Mouse (Mus musculus) bone marrow macrophage, adult 2 months (primary cell): ENCODE data around the gene Ogfod1. TPM values are rescaled to one million over a fixed set of nuclear protein-coding genes. Genes with fewer than 3 reads are reported as not detected.
A peak's percentile ranks its signal among the peaks of the same experiment; 100 is the strongest.

Experiments
- H3K27ac ChIP-seq: 2 replicates; pipeline ENCODE4 v1.5.1; 2012; ENCODE audit warnings: low read depth, low read length; ENCODE audit not compliant: insufficient read depth
- H3K4me1 ChIP-seq: 2 replicates; pipeline ENCODE4 v1.6.1; 2012; ENCODE audit warnings: low read length; ENCODE audit not compliant: control insufficient read depth, insufficient read depth
- H3K4me3 ChIP-seq: 2 replicates; pipeline ENCODE4 v1.5.1; 2012; ENCODE audit warnings: mild to moderate bottlenecking, low read length, moderate library complexity; ENCODE audit not compliant: insufficient read depth
- CTCF ChIP-seq: IDR thresholded peaks from 2 replicates; pipeline ENCODE4 v1.5.1; 2012; ENCODE audit warnings: low read depth, mild to moderate bottlenecking, low read length, moderate library complexity
- POLR2A ChIP-seq: IDR thresholded peaks from 2 replicates; pipeline ENCODE4 v1.6.1; 2012; ENCODE audit warnings: mild to moderate bottlenecking, low read depth, low read length, borderline replicate concordance
- polyA plus RNA-seq: library from polyadenylated mRNA; stranded (reverse); fragments of >200 nt; gene quantifications from 2 replicates; pipeline ENCODE4 v1.2.4, GENCODE M21; 2012; ENCODE audit not compliant: missing spikeins, insufficient read depth, insufficient read length

The Ogfod1 gene
- polyA plus RNA-seq, 1 experiment = 14.9 TPM

GRCm38 (mm10) chr8:94068793-94069192 is 31.8 kb downstream of the Ogfod1 start:
- H3K27ac ChIP-seq = no peak overlapping the region
- no peaks in the 10 kb centered on the region for H3K4me1 ChIP-seq
- H3K4me3 ChIP-seq = no peak overlapping the region
- TF ChIP-seq CTCF (no peak), POLR2A (no peak)

DNA sequence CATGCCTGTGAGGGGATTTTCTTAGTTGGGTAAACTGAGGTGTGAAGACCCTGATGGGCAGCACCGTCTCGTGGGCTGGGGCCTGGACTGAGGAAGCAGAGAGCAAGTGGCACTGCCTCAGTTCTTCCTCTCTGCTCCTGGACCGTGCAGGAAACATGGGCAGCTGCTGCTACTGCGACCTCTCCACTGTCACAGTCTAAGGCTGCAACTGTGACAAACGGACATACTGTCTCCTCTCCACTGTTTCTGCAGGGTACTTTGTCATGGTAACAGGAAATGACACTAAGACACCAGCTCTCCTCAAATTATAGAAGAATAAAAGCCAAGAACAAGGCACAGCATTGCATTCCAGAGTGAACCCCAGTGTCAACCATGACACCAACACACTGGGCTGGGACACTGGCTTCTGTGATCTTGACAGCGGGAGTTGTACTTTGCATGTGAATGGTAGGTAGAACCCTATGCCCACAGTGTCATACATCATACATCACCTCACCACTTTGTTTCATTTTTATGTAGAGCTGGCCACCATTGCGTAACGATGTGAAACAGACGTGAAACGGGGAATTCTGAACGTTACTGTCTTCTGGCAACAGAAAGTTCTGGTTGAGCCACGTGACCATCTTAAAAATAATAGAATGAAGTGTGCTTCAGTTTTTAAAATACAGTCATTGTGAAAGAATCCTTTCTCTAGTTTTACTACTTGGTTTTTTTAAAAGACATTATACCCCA is 39.6 kb downstream of the Ogfod1 start:
- Histone ChIP-seq H3K4me1 (peaks cover 10% of the 10 kb centered on the region), H3K4me3 (no peak overlapping the region), H3K27ac (no peak overlapping the region)
- TF ChIP-seq CTCF (no peak), POLR2A (no peak)

DNA sequence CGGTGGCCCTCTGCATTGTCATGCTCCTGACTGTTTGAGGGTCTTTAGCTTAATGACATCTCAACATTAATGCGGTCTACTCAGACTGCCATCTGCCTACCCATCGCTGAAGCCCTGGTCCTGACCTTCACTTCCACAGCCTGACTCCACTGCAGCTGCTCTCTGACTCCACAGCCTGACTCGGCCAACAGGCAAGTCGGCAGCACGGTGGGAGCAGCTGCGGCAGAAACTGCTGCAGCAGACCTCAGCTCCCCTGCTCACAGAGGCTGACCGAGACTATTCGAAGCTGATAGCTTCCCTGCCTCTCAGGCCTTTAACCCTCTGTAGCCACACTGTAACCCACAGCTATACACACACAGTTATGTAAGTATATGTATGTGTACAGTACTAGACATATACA is 51.0 kb downstream of the Ogfod1 start:
- Histone ChIP-seq H3K27ac (no peak overlapping the region), H3K4me3 (no peak overlapping the region), H3K4me1 (peaks cover 9% of the 10 kb centered on the region)
- TF ChIP-seq CTCF = no peak
- no peak for TF ChIP-seq POLR2A

- peaks cover 9% of the 10 kb centered on the region for H3K4me1 ChIP-seq
- no peak for TF ChIP-seq POLR2A
- no peak for TF ChIP-seq CTCF
- no peak overlapping the region for H3K4me3 ChIP-seq
- no peak overlapping the region for H3K27ac ChIP-seq
Observed at GRCm38 (mm10) chr8:94089715-94090114, 52.7 kb downstream of the Ogfod1 start.

GRCm38 (mm10) chr8:94092848-94093247 is 55.9 kb downstream of the Ogfod1 start:
- H3K4me1 ChIP-seq = peaks cover 21% of the 10 kb centered on the region
- no peak overlapping the region for H3K27ac ChIP-seq
- no peak overlapping the region for H3K4me3 ChIP-seq
- TF ChIP-seq POLR2A = no peak
- TF ChIP-seq CTCF = no peak

- no peak overlapping the region for H3K27ac ChIP-seq
- no peak overlapping the region for H3K4me3 ChIP-seq
- peaks cover 23% of the 10 kb centered on the region for H3K4me1 ChIP-seq
- TF ChIP-seq CTCF (no peak), POLR2A (no peak)
Observed at GRCm38 (mm10) chr8:94094281-94094680, 57.3 kb downstream of the Ogfod1 start.

DNA sequence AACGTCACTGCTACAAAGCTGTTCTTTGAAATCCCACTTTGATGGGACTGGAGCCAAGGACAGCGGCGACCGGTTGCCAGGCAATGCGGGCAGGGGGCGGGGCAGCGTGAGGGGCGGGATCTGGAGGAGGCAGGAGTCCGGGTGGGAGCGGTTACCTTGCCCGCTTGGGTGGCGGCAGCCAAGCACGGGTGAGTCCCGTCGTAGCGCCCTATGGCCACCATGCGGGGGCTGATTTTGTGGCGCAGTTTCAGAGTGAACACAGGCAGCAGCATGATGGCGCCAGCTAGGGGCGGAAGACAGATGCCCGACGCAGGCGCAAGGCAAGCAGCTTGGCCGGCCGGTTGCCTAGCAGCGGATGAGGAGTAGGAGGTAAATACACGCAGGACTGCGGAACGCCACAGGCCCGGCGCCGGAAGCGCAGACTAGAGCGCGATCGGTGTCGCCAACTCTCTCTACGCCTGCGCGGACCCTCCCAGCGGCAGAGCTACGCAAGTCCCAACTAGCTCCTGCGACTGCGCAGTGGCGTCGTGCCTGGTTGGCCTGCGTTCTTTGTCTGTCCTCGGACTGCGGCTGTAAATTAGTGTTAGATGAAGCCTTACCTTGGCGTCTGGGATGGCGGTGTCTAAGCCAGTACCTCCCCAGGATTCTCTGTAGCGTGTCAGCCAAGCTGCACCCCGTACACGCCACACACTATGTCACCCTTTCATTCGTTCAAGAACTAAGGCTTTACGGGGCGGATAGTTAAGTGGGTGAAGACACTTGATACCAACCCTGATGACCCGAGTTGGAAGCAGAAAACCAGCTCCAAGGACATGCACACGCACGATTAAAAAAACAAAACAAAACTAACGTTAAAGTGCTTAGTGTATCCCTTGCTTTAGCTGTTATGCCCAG is 61.3 kb downstream of the Ogfod1 start, which contains the start of gene Bbs2:
Gene Bbs2, minus strand, starts transcription at position 848 of the 894 bp plus-strand sequence.
- Histone ChIP-seq H3K4me1 (peaks cover 15% of the 10 kb centered on the region), H3K4me3 (peak within 1 kb of the TSS; percentile 78), H3K27ac (peak within 1 kb of the TSS; percentile 33)
- TF ChIP-seq POLR2A = 0 out of 2 replicates have a peak, but pooled peaks have one; percentile 66
- TF ChIP-seq CTCF = peak; percentile 8; the same call in 1 of the 2 replicates

DNA sequence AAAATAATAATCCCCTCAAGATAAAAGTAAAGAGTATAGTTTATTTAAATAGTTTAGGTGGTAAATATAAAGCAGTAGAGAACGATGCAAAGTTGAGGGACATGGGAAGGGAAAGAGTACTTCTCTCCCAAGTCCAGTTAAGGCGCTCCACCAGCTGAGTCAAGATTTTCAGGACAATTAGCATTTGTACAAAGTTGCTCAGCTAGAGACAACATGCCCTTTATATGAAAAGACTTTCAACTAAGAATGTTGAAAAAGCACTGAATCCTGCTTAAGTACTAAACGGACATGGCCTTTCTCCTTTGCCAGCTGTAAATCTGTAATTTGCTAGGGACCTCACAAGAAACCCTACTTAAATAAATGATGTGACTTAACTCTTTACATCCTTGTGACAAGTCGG is 62.0 kb downstream of the Ogfod1 start:
- H3K4me1 ChIP-seq = peaks cover 15% of the 10 kb centered on the region
- TF ChIP-seq POLR2A = no peak
- no peak for TF ChIP-seq CTCF
- H3K4me3 ChIP-seq = no peak overlapping the region
- no peak overlapping the region for H3K27ac ChIP-seq

DNA sequence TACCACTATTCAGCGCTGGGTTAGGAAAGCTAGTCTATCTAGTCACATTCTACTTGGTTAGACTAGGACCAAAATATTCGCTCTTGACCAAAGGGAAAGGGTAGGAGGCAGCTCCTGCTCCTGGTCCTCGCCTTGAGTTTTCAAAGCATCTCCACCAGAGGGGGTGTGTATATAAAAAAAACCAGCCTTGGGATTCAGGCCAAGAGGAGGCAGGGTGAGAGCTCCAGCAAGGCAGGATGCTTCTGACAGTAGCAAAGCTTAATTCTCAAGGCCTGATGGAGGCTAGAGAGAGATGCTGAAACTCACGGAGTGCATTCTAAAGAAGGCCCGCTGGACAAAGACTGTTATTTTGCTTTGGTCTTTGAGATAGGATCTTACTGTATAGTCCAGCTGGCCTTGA is 67.1 kb downstream of the Ogfod1 start:
- no peak for TF ChIP-seq CTCF
- TF ChIP-seq POLR2A = no peak
- H3K4me3 ChIP-seq = no peak overlapping the region
- H3K4me1 ChIP-seq = no peaks in the 10 kb centered on the region
- H3K27ac ChIP-seq = no peak overlapping the region

DNA sequence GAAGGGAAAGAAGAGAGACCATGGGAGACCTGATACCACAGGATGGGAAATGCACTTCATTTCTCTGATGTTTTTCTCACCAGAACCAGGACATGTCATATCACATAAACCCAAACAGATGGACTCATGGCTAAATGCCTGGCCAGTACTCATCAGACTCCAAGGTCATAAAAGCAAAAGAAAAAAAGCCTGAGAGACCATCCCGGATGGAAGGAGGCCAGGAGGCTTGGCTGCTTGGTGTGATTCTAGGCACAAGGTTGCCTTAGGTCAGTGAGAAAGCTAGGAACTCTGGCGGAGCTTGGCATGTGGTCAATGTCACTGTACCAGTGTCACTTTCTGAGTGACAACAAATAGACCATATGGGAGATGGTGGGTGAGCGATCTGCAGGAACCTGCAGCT is 70.9 kb downstream of the Ogfod1 start:
- Histone ChIP-seq H3K4me1 (no peaks in the 10 kb centered on the region), H3K27ac (no peak overlapping the region), H3K4me3 (no peak overlapping the region)
- TF ChIP-seq CTCF (no peak), POLR2A (no peak)
